9 mouse cellular contexts compared by ENCODE assay signal in genomic region chr5:99613321-99614118, GRCm38 (mm10).
DNase-seq lines count a peak whose midpoint lies in the region; ATAC-seq and TF ChIP-seq lines count a peak whose summit lies in the region.
"Had no signal": no experiment of that assay in that cellular context is flagged by ENCODE, and none has a peak within 500 bp of the region (broad histone marks: within the 10 kb centered on the region; RNA-seq: fewer than 3 reads in every experiment).

No protein-coding gene starts in this region.

- H3K4me3 ChIP-seq in heart, postnatal 0 days (ENCODE audit: low read depth, low read length) = peak overlapping the region; percentile 2; the same call in 1 of the 2 replicates
- no peak overlapping the region for H3K4me3 ChIP-seq in heart, adult 2 months
- H3K4me3 ChIP-seq in hindbrain, embryonic 12.5 days = peak overlapping the region; percentile 25
- peak overlapping the region; percentile 11 for H3K4me3 ChIP-seq in midbrain, embryonic 14.5 days (replicated peaks; ENCODE audit: low read depth, low read length)

- no peak for TF ChIP-seq POLR2A in heart, adult 2 months (IDR thresholded peaks at IDR 0.05; ENCODE audit: insufficient read depth, low read depth, low read length)
- no peak for TF ChIP-seq POLR2A in brain, embryonic 14.5 days (IDR thresholded peaks at IDR 0.05; ENCODE audit: borderline replicate concordance, extremely low read depth, insufficient read depth, insufficient read length, poor library complexity, severe bottlenecking)

- H3K4me1 ChIP-seq in heart, postnatal 0 days (ENCODE audit: control insufficient read depth, insufficient read depth) = 0 out of 2 replicates have a peak, but pooled peaks cover 5% of the 10 kb centered on the region
- no peaks in the 10 kb centered on the region for H3K4me1 ChIP-seq in heart, adult 2 months (ENCODE audit: control insufficient read depth, insufficient read depth, low read length)
- H3K4me1 ChIP-seq in hindbrain, embryonic 12.5 days = peaks cover 25% of the 10 kb centered on the region
- peaks cover 18% of the 10 kb centered on the region for H3K4me1 ChIP-seq in midbrain, embryonic 14.5 days (ENCODE audit: control insufficient read depth, insufficient read depth, low read length)

- 7% methylated on average over 24 of the region's 24 CpGs for WGBS in heart, postnatal 0 days
- 10% methylated on average over 24 of the region's 24 CpGs for WGBS in heart, adult 2 months
- under 1% methylated on average over 24 of the region's 24 CpGs for WGBS in hindbrain, embryonic 12.5 days
- under 1% methylated on average over 24 of the region's 24 CpGs for WGBS in midbrain, embryonic 14.5 days

- no peak overlapping the region for H3K9ac ChIP-seq in heart, postnatal 0 days (replicated peaks; ENCODE audit: low read depth, low read length)
- H3K9ac ChIP-seq in heart, adult 2 months (ENCODE audit: low read depth, low read length) = no peak overlapping the region
- H3K9ac ChIP-seq in hindbrain, embryonic 12.5 days = peak overlapping the region; percentile 39; the same call in 1 of the 2 replicates
- peak overlapping the region; percentile 10; the same call in 1 of the 2 replicates for H3K9ac ChIP-seq in midbrain, embryonic 14.5 days (replicated peaks; ENCODE audit: low read length)

- H3K4me2 ChIP-seq in heart, postnatal 0 days (ENCODE audit: low read depth, low read length) = peak overlapping the region; percentile 29
- H3K4me2 ChIP-seq in hindbrain, embryonic 12.5 days (replicated peaks) = peak overlapping the region; percentile 56
- peak overlapping the region; percentile 48 for H3K4me2 ChIP-seq in midbrain, embryonic 14.5 days (ENCODE audit: low read length)

- H3K79me2 ChIP-seq in heart, adult 2 months (replicated peaks; ENCODE audit: control insufficient read depth, insufficient read depth, low read length) = no peaks in the 10 kb centered on the region

- no peak for TF ChIP-seq EP300 in heart, postnatal 0 days (IDR thresholded peaks at IDR 0.05; ENCODE audit: low read depth)
- no peak for TF ChIP-seq EP300 in heart, adult 2 months (IDR thresholded peaks at IDR 0.05; ENCODE audit: insufficient read depth, low read depth, low read length)

- no peak for TF ChIP-seq CTCF in heart, postnatal 0 days (IDR thresholded peaks at IDR 0.05; ENCODE audit: low read depth)
- TF ChIP-seq CTCF in heart, adult 2 months (IDR thresholded peaks at IDR 0.05) = no peak
- TF ChIP-seq CTCF in brain, embryonic 14.5 days (IDR thresholded peaks at IDR 0.05; ENCODE audit: borderline replicate concordance, extremely low read depth, insufficient read depth, insufficient read length) = no peak

- H3K27ac ChIP-seq in heart, postnatal 0 days (ENCODE audit: low read depth) = no peak overlapping the region
- H3K27ac ChIP-seq in heart, adult 2 months = no peak overlapping the region
- H3K27ac ChIP-seq in hindbrain, embryonic 12.5 days = peak overlapping the region; percentile 78
- H3K27ac ChIP-seq in midbrain, embryonic 14.5 days (replicated peaks; ENCODE audit: low read depth, low read length) = peak overlapping the region; percentile 66

- H3K36me3 ChIP-seq in heart, postnatal 0 days (replicated peaks; ENCODE audit: control insufficient read depth, insufficient read depth, low read length) = no peaks in the 10 kb centered on the region
- H3K36me3 ChIP-seq in heart, adult 2 months (ENCODE audit: control insufficient read depth, insufficient read depth, low read length) = no peaks in the 10 kb centered on the region
- H3K36me3 ChIP-seq in hindbrain, embryonic 12.5 days = no peaks in the 10 kb centered on the region
- H3K36me3 ChIP-seq in midbrain, embryonic 14.5 days (ENCODE audit: control insufficient read depth, insufficient read depth, low read length) = no peaks in the 10 kb centered on the region
- H3K36me3 ChIP-seq: G1E had no signal

- intact Hi-C loops in heart, adult 2 months (cut with DNase I) = no loop called here

- peaks cover 12% of the 10 kb centered on the region for H3K27me3 ChIP-seq in heart, postnatal 0 days (ENCODE audit: control insufficient read depth, insufficient read depth, low read length)
- peaks cover 5% of the 10 kb centered on the region; the same call in 1 of the 2 replicates for H3K27me3 ChIP-seq in heart, adult 2 months (ENCODE audit: control insufficient read depth, insufficient read depth, low read length)
- H3K27me3 ChIP-seq in hindbrain, embryonic 12.5 days = peaks cover 18% of the 10 kb centered on the region
- H3K27me3 ChIP-seq in midbrain, embryonic 14.5 days (ENCODE audit: control insufficient read depth, insufficient read depth, low read length) = 0 out of 2 replicates have a peak, but pooled peaks cover 5% of the 10 kb centered on the region

- H3K9me3 ChIP-seq in heart, postnatal 0 days (replicated peaks; ENCODE audit: control insufficient read depth, low read length) = 0 out of 2 replicates have a peak, but pooled peaks cover 3% of the 10 kb centered on the region
- H3K9me3 ChIP-seq in hindbrain, embryonic 12.5 days (replicated peaks) = no peaks in the 10 kb centered on the region
- H3K9me3 ChIP-seq in midbrain, embryonic 14.5 days (ENCODE audit: control insufficient read depth, low read length) = no peaks in the 10 kb centered on the region

- DNase-seq in heart, postnatal 0 days (ENCODE audit: low spot score) = no peak
- no peak for DNase-seq in heart, adult 2 months
- peak; percentile 92 for DNase-seq in brain, embryonic 14.5 days (ENCODE audit: low read depth)
- DNase-seq in midbrain, embryonic 14.5 days = peak; percentile 80
- no peak for DNase-seq in thymus, postnatal 10 days (ENCODE audit: low spot score in 2 of 2)
- DNase-seq in urinary bladder, adult 18-20 months (ENCODE audit: low spot score in 2 of 2) = no peak
- no peak for DNase-seq in adrenal gland, adult (ENCODE audit: inconsistent age in 2 of 2, low spot score in 1 of 2)

- ATAC-seq in heart, postnatal 0 days (ENCODE audit: insufficient read depth, low read depth) = no peak
- ATAC-seq in hindbrain, embryonic 12.5 days (ENCODE audit: low FRiP score) = peak; percentile 81
- ATAC-seq in midbrain, embryonic 14.5 days (ENCODE audit: low FRiP score, low TSS enrichment) = peak; percentile 76; the same call in 1 of the 2 replicates

Comparison
In these comparisons a context has a peak if more than half of its experiments do, and no peak if none do; other contexts are left out.
1. DNase-seq: peak in brain, embryonic 14.5 days (single experiment) and midbrain, embryonic 14.5 days (single experiment); none in heart, postnatal 0 days (single experiment), heart, adult 2 months (0 of 2), thymus, postnatal 10 days (0 of 2), urinary bladder, adult 18-20 months (0 of 2) and adrenal gland, adult (0 of 2).
2. H3K27ac ChIP-seq: peak in hindbrain, embryonic 12.5 days (single experiment) and midbrain, embryonic 14.5 days (single experiment); none in heart, postnatal 0 days (single experiment) and heart, adult 2 months (single experiment).
3. H3K9ac ChIP-seq: peak in hindbrain, embryonic 12.5 days (single experiment) and midbrain, embryonic 14.5 days (single experiment); none in heart, postnatal 0 days (single experiment) and heart, adult 2 months (single experiment).
4. Peak in every context shown above with its lines, with median percentiles within 50 percentile points of each other: H3K4me2 ChIP-seq.